Mouse (Mus musculus): ENCODE measurements around the gene Rassf8.

The Rassf8 gene

GRCm38 (mm10) chr6:145822218-145822617 is 75.7 kb downstream of the Rassf8 start:
- no peak for DNase-seq (ENCODE audit: low spot score in 2 of 2)

DNA sequence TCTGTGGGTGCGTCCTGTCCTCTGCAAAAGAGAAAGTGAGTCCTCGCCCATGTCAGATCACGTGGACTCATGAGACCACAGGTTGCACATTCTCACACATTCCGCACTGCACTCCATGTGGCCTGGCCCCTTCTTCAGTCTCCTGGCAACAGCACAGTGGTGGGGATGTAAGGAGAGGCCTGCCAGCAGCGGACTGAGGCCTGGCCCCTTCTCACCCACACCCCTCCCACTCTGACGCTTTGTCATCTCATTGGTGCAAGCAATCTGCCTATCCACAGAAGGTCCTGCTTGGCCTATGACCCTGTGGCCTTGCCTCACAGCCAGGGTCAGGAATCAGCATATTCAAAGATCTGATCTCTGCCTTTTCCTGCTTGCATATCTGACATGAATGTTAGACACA is 76.6 kb downstream of the Rassf8 start:
- DNase-seq (ENCODE audit: low spot score in 2 of 2), result no peak

DNA sequence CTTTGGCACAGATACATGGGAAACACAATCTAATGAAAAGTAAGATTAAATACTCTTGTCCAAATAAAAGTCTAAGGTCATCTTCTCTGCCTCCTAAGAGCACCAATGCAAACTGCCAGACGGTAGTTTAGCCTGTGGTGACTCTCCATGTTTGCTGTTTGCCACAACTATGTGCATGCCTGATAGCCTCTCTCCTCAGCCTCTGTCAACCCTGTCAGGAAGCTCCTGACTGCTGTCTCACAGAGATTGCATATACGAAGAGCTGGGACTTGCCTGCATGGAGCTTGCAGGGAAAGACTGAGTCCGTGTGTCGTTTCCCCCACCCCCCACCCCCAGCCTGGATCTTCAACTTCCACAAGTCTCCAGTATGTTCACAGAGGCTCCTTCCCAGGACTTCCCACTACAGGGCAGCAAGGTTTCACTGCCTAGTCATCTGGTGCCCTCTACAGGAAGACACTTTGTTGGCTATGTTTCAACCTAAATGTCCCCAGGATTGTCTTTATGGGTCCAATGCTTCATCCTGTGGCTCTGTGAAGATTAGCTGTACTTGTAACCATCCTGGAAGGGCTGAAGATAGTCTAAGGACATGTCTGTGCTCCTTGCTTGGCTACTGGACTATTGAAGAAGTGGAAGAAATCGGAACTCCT is 77.2 kb downstream of the Rassf8 start:
- DNase-seq (ENCODE audit: low spot score in 2 of 2), result no peak

GRCm38 (mm10) chr6:145826305-145826704 is 79.8 kb downstream of the Rassf8 start:
- DNase-seq (ENCODE audit: low spot score in 2 of 2), result no peak

DNA sequence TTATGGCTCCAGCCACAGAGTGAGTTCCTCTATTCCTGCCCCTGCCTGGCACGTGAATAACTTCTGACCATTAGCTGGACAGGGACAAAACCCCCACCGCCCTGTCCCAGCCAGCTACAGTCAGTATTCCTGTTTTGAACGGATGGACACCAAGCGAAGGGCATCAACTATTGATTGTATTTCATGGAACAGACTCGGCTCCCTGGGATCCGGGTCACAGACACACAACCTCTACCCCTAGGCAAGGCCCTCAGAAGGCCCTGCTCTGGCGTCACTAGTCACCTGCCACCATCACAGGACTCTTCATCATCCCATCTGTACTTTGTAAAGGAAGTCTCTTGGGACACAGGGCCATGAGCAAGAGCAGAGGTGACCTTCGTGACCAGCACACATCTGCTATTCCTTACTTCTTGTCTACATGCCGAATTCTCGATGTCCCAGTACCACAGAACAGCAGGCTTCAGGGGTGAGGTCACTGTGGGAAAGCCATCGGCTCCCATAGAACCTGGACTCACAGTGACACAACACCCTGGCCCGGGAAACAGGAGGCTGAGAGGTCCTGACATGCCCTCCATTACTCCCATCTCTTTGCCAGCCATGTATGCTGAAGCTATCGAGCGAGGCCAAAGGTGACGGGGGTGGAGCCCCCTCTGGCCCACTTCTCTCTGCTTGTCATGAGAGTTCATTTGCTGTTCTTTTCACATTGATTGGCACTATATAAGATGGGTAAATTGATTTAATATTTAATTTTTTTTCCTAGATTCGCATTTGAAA is 82.7 kb downstream of the Rassf8 start:
- no peak for DNase-seq (ENCODE audit: low spot score in 2 of 2)

DNA sequence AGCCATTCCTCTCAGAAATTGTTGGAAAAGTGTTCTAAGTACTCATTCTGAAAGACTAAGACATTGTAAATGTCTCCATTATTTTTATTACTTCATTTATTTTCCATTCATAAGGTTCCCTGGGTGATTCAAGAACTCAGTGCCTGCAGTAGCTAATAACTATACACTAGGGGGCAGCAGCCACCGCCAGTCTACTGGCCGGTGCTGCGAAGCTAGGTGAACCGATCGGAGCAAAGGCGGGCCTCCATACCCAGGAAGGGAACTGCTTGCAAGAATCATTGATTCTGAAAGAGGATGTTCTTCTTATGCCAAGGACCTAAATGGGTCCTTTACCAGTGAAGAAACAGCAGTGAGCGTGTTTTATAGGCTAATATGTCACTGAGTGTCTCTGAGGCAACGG is 83.6 kb downstream of the Rassf8 start:
- DNase-seq (ENCODE audit: low spot score in 2 of 2), result peak; percentile 76 to 81

DNA sequence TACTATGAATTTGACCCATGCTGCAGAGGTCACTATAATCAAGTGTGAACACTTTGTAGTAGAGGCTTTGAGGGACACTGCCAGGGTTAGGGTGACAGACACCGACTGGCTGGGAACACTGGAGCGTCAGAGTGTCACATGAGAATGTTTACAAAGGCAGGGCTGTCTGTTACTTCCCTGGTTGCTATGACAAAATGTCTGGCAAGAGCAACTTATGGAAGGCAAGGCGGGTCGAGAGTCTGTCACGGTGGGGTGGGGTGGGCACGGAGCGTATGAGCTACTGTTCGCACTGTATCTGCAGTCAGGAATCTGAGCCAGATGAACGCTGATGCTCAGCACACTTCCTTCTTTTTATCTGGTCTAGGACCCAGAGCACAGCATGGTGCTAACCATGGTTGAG is 84.1 kb downstream of the Rassf8 start:
- DNase-seq (ENCODE audit: low spot score in 2 of 2), result no peak

DNA sequence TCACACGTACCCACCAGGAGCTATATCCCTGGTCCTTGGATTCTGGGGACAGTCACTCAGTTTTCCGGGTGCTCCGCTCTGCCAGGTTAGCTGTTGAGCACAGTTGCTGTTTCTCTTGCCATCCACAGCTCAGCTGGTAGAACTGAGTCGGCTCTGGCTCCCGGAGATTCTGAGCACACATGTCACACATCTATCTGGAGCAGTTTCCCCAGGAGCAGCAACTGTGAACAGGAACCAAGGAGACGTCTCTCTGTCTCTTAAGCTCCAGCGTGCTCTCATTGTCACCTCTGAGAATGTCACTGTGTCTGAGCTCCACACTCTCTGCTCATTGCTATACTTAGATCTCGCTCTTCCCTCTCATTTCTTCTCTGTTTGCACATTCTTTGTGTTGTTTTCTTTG is 86.4 kb downstream of the Rassf8 start:
- no peak for DNase-seq (ENCODE audit: low spot score in 2 of 2)

DNA sequence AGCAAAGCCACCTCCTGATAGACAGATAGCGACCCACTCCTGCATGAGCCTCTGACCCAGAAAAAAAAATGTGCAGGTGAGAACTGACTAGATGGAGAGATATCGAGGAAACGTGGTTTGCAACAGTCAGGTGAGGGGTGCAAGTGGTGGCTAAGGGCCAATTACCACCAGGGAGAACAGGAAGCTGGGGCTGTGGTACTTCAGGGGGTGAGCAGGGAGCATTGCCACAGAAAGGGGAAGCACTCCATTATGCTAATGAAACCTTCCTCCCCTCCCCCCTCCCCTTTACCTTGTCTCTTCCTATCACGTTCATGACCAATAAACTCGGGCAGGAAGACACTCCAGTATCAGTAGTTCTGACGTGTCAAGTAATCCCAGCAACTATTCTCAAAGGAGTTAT is 88.8 kb downstream of the Rassf8 start:
- peak; percentile 74 for DNase-seq (ENCODE audit: low spot score in 2 of 2)

DNA sequence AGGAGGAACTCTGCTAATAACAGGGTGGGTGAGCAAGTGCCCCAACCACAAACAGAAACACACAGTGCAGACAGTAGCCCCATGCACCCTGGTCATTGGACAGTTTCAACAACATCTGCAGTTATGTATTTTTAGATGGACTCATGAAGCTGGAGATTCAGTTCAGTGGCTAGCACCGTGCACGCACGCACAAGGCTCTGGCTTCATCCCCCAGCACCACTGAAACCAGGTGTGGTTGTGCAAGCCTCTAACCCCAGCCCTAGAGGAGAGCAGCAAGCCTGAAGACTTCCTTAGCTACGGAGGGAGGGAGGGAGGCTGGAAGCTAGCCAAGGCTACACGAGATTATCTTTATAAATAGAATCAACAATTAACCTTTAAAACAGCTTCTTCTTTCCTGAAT is 99.1 kb downstream of the Rassf8 start:
- DNase-seq (ENCODE audit: low spot score in 2 of 2), result peak; percentile 72 to 74

GRCm38 (mm10) chr6:145846076-145846475 is 99.5 kb downstream of the Rassf8 start:
- DNase-seq (ENCODE audit: low spot score in 2 of 2), result no peak

DNA sequence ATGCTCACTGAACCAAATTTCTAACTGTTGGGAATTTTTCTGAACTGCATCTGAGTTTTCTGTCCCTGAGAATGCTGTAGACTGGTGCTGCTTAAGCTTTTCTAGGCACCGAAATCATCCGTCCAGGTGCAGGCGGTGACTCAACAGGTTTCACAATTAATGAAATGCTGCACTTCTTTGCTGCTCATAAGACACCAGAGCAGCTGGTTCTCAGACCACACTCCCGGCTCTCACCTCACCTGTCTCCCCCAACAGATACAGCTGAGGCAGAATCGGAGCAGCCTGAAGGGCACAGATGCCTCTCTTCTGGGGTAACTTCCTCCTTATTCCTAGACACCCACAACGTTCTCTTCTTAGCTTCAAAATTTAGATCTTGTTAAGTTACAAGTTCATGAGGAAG is 100.4 kb downstream of the Rassf8 start:
- no peak for DNase-seq (ENCODE audit: low spot score in 2 of 2)

- no peak for DNase-seq (ENCODE audit: low spot score in 2 of 2)
Measured at GRCm38 (mm10) chr6:145847661-145848060, 101.1 kb downstream of the Rassf8 start.

DNA sequence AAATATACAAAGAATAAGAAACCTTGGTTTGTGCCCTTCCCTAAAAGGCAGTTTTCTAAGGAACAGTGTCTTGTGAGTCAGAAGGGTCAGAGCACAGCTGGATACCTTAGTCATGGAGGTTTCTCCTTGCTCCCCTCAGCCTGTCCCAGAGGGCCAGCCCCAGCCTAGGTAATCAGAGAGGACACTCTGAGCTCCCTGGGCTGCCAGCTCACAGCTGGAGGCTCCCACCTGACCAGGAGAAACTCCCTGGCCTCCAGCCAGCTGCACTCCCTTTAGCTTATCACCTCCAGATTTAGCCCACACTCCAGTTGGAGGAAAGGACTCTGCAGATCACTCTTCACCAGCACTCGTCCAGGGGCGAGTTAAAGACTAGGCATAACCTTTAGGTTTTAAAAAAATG is 104.2 kb downstream of the Rassf8 start:
- no peak for DNase-seq (ENCODE audit: low spot score in 2 of 2)

DNA sequence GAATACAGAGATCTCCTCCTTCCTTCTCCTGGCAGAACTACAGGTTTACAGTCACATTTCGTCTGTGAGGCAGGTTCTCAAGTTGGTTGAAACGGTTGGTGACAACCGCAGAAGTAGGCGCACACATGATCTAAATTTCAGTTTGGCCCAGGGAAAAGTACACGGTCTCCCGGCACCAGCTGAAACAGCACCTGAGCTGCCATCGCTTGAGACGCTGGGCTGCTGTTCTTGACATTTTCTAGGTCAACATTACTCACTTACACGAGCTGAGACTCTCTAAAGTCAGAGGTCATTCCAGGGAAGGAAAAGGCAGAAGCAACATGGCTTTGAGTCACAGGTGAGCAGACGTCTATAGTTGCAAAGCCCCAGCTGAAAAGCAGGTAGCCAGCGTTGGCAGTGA is 105.4 kb downstream of the Rassf8 start:
- no peak for DNase-seq (ENCODE audit: low spot score in 2 of 2)

DNA sequence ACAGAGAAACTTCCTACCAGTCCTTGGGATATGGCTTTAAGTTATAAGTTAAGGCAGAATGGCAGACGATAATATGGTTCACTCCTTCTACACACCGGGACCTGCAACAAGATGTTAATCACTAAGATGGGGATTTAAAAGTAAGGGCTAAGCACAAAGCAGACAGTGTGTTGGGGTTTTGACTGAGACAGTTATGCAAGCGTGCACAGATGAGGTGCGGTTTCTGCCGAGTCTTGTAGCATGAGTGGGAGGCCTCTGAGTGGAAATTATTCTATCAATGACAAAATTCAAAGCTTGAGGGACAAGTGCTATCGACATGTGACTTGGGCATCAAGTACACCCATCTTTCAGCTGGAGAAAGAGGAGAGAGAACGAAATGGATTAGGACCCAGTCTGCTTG is 106.2 kb downstream of the Rassf8 start:
- DNase-seq (ENCODE audit: low spot score in 2 of 2), result no peak

GRCm38 (mm10) chr6:145853356-145854079 is 107.0 kb downstream of the Rassf8 start:
- no peak for DNase-seq (ENCODE audit: low spot score in 2 of 2)

DNA sequence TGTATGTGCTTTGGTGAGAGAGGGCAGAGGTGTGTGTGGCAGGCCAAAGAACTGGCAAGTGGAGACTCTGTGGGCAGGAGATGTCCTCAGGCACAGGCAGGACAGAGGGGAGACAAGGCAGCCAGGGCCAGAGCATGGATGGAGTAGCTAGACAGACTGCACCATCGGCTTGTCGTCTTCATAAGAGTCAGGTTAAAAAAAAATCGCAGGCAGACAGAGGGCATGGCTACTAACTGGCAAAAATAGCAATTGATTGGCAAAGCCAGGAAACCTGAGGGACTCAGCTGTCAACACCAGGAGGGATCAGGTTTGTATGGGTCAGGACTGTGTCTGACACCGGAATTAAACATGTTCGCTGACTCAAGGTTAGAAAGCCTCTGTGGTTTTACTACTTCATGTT is 108.2 kb downstream of the Rassf8 start:
- DNase-seq (ENCODE audit: low spot score in 2 of 2), result no peak

DNA sequence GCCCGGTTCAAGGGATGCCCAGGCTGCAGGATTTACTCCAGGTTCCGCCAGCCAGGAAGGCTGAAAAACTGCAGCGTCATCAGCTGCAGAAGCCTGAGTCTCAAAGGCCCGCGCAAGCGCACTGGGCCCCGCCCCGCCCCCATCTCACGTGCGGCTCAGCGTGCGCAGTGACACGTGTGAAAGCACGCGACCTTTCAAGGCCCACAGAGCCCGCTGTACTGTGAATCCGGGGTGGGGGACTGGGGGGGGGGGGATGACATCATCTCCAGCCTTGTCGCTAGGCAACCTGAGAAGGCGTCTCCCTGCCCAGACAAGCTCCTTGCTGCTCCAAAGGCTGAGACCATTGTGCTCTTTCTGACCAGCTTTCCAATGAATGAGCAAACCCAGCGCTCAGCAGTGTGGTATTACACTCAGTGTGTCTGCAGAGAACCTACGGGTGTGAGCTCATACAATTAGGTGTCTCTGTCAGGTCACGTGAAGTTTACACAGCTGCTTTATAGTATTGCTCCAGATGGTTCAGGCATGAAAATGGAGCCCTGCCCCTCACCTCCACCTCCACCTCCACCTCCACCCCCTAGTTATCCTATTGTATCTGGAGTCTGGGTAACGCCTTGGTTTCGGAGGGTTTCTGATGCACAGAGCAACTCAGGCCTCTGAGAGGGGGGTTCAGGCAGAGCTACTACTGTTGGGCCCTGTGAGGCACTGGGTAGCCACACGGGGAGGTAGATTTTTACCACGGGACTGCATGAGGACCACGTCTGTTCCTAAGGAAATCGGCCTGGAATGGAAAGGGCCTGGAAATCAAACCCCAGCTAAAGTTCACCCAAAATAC is 109.4 kb downstream of the Rassf8 start:
- DNase-seq (ENCODE audit: low spot score in 2 of 2), result peak; percentile 78 to 85

GRCm38 (mm10) chr6:145857428-145857827 is 110.9 kb downstream of the Rassf8 start:
- no peak for DNase-seq (ENCODE audit: low spot score in 2 of 2)

DNA sequence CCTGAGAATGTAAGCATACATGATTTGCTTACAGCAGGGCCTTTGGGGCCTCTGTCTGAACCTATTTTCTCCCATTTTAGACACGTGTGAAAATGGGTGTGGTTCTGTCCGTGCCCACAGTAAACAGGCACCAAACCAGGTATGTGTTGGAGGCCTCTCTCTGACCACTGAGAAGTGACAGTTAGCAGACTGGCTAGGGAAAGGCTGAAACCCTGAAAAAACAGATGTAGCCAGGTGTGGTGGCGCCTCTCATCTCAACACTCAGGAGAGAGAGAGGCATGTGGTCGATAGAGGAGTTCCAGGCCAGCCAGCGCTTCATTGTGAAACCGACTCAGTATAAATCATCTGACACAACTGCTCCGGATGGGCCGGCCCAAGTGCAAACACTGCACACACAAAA is 111.9 kb downstream of the Rassf8 start:
- no peak for DNase-seq (ENCODE audit: low spot score in 2 of 2)

DNA sequence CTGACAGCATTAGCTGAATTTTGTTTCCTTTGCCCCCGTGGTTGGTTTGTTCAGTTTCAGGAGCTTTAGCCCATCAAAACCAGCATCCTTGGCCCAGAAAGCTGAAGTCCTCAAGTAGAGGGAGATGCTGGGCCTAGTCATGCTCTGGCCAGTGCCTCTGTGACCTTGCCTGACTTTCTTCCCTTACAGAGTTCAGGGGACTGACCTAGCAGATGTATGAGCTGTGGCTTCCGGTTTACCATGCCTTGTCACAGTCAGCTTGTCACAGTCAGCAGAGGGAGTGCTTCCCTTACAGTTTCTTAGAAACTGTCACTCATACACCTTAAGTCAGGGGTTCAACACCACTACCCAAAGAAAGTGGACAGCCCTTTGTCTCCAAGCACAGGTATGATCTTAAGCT is 113.8 kb downstream of the Rassf8 start:
- peak; percentile 53 to 59 for DNase-seq (ENCODE audit: low spot score in 2 of 2)

All from spleen, postnatal 36 days (tissue).